Mouse (Mus musculus) urinary bladder, postnatal 25 days (tissue): ENCODE measurements around the gene 9530077C05Rik.
"Not testable (repeated sequence)": the region's sequence is repeated elsewhere in the genome, so short reads cannot be mapped to it uniquely, and the experiment has no call there.

Experiments used
- DNase-seq: peaks from one replicate; pipeline ENCODE4 v3.0.0; 2022; ENCODE audit warnings: low spot score

The 9530077C05Rik gene

GRCm38 (mm10) chr9:22411002-22411857, at the start of gene 9530077C05Rik:
Gene 9530077C05Rik (plus strand): TSS chr9:22411513.
- peak; percentile 88 for DNase-seq

DNA sequence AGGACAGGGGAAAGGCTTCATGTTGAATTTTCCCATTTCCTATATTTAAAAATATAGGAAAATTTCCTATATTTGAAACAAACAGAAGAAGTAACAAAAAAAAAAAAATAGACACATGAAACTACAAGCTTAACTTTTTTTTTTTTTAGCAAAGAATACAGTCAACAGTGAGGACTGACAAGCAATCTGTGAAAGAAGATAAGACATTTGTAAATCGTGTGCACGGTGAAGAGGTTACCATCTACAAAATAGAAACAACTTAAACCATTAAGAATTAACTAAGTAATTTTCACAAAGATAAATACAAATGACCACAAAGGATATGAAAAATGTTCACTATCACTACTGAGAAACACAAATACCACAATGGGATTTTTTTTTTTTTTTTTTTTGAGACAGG, 45.1 kb upstream of the 9530077C05Rik start:
- DNase-seq = no peak

DNA sequence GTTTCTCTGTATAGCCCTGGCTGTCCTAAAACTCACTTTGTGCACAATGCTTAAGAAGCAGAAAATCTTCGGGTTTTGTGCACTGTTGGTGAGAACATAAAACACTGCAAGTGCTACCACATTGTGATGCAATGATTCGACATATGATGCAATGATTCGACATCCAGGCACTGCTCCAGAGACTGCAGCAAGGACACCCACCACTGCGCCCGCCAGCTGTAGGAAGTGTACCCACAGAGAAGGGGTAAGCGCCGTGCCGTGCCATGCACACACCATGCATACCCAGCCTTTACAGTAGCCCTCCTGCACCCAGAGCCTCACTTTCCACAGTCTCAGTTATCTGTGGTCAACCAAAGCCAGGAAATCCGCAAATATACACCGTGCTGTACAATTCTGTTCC, 44.7 kb upstream of the 9530077C05Rik start:
- no peak for DNase-seq

DNA sequence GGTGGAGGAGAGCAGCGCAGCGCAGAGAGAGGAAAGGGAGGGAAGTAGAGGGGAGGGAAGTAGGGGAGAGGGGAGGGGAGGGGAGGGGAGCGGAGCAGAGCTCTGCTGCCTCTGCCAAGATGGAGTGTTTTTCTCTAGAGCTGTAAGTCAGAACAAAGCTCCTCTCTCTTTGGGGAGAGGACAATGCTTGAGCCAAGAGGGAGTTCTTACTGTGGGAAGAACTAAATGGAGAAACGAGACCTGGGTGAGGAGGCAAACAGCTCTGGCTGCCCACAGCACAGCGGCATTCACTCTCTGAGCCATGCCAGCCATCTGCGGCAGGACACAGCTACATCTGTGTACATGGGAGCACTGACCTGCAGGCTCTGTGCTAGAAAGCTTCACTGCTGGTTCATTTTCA, 43.3 kb upstream of the 9530077C05Rik start:
- DNase-seq = no peak

- DNase-seq = no peak
These were observed 38.6 kb upstream of the 9530077C05Rik start for GRCm38 (mm10) chr9:22372760-22373159.

GRCm38 (mm10) chr9:22376086-22376485, 35.2 kb upstream of the 9530077C05Rik start:
- DNase-seq = no peak

GRCm38 (mm10) chr9:22385890-22386289, 25.4 kb upstream of the 9530077C05Rik start:
- DNase-seq = no peak

DNA sequence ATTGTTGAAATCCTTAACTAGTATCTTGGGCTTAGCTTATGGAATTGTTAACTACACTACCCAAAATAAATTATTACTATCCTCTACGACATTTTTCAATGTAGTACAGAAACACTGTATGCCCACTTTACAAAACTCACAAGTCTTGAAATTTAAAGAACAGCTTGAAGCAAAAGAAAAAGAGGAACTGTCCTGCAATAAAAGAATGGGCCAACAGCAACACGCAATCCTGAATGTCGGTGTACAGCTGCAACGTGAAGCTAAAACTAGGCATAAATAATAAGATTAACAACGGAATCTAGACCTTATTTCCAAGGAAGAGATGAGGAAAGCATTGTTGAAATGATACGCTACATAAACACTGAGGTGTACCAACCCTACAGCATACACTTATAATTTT, 23.4 kb upstream of the 9530077C05Rik start:
- no peak for DNase-seq

GRCm38 (mm10) chr9:22388401-22388980, 22.8 kb upstream of the 9530077C05Rik start:
- DNase-seq = no peak

DNA sequence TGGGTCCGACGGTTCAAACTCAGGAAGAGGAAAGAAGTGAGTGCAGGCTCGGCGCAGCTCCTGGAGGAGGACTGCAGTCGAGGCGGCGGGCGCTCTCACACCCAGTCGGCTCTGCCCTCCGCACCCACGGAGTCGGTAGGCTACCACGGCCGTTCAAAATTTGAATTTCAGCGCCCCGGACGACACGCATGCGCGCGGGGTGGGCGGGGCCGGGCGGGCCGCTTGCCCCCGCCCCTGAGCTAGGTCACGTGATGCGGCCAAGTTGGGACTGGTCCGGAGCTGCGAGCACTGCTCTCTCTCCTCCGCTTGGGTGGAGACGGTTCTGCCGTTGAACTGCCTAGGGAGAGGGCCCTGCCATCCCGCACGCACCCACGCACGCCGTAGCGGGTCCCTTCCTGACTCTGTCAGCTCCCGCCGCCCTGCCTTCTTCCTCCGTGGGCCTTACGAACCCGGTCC, 22.3 kb upstream of the 9530077C05Rik start, which contains the start of gene Anln:
Gene Anln (minus strand): TSS at position 168 of the 456 bp plus-strand sequence.
- DNase-seq = peak; percentile 93

DNA sequence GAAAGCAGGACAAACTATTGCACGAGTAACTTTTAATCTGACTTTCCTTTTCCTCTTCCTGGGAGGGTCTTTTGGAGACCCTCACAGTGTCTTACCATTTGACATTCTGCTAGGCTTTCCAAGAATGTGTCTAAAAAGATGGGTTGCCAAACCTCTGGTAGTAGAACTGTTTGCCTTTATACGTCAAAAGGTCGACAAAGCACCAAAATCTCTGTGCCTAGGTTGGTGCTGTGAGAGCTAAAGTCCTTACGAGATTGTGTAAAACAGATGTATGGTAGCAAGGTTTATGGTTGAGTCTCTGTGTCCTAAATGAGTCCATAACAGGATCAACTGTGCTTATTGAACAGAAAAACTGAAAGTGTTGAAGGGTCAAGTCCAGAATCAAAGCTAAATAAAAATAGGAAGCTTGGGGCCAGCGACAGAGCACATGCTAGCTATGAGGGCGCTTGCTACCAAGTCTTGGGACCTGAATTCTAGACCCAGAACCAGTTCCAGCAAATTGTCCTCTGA, 21.5 kb upstream of the 9530077C05Rik start:
- no peak for DNase-seq

GRCm38 (mm10) chr9:22390390-22390789, 20.9 kb upstream of the 9530077C05Rik start:
- DNase-seq = no peak

- DNase-seq = no peak
These were observed 16.6 kb upstream of the 9530077C05Rik start for GRCm38 (mm10) chr9:22394725-22395124.

DNA sequence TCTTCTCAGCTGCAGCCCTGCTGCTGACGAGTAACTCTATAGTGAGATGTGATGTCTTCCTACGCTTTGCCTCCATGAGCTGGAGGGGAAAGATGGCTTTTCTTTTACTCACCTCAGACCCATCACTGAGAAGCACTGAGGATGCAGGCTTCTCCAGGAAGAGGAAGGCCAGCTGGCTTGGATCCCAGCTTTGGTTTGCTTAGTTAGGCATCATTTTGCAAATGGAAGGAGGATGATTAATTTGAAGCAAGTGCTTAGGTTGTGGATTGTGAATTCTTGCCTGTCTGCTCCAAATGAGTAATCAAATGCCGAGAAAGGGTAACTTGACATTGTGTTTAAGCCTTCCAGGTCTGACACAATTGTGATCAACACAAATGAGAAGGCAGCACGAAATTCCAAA, 12.3 kb upstream of the 9530077C05Rik start:
- DNase-seq = no peak

GRCm38 (mm10) chr9:22402001-22402400, 9.3 kb upstream of the 9530077C05Rik start:
- DNase-seq = no peak

DNA sequence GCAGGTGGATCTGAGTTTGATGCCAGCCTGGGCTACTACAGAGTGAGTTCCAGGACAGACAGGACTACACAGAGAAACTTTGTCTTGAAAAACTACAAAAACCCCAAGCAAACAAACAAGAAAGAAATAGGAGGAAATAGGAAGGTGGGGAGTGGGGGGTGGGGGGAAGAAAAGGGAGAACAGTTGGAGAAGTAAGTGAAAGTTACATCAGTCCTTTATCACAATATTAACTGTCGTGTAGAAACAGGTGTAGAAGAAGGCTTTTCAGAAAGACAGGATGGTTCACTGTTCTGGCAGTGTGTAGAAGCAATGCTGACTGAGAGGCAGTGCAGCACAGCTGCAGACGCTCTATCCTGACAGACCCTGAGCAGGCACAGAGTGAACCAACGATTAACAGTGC, 8.3 kb upstream of the 9530077C05Rik start:
- DNase-seq = no peak

- DNase-seq = not testable (repeated sequence)
These were observed 7.8 kb upstream of the 9530077C05Rik start for GRCm38 (mm10) chr9:22403501-22403900.

DNA sequence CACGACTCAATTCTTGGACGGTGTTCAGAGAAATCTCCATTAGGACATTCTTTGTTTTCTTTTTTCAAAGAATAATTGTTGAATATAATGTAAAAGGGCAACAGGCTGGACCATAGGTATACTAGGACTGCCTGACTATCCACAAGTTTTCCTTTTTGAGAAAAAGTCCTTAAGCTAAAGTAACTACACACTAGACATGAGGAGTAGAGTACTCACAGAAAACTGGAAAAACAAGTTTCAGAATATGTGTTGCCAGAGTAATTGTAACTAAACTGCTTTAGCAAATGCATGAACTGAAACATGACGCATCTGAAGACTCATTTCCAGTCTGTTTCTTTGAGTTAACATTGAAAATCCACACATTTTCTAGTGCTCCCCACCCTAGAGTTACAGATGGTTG, 5.9 kb upstream of the 9530077C05Rik start:
- DNase-seq = no peak

- not testable (repeated sequence) for DNase-seq
These were observed 3.7 kb upstream of the 9530077C05Rik start for GRCm38 (mm10) chr9:22407633-22408032.

GRCm38 (mm10) chr9:22408344-22408743, 3.0 kb upstream of the 9530077C05Rik start:
- DNase-seq = not testable (repeated sequence)

DNA sequence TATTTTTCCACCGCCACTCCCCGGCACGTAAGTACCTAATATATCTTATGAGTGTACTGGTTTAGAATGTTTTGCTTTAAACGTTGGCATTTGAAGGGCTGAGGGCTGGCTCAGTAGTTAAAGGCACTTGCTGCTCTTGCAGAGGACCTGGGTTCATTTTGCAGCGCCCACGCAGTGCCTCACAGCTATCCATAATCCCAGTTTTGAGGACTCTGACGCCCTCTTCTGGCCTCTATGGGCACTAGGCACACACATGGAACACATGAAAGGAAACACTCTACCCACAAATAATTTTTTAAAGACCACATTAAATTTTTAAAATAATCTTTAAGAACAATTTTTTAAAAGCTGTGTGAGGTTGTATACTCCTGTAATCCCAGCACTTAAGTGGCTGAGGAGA, 1.8 kb upstream of the 9530077C05Rik start:
- no peak for DNase-seq

DNA sequence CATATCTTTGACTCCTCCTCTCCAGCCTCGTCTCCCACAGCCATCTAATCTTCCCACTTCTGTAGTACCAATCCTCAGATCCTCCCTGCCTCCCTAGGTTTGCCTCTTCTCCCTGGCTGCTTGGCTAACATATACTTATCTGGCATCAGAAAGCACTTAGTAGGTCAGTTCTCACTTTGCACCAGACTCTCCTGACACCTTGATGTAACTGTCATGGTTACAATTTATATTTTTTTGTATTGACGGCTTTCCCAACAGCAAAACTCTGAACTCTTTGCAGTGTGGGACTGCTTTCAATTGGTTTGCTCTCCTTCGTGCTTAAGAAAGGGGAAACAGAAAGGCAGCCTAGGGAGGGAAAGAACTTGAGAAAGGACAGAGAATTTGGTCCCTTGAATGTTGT, 4.9 kb downstream of the 9530077C05Rik start:
- DNase-seq = no peak

- DNase-seq = no peak
These were observed 6.2 kb downstream of the 9530077C05Rik start for GRCm38 (mm10) chr9:22417547-22417946.
